Mouse (Mus musculus): ENCODE results near the gene Mafb.

Mafb gene

GRCm38 (mm10) chr2:160366980-160367338 lies at the start of gene Mafb:
Gene Mafb (minus strand): TSS chr2:160367065.
- peak; percentile 92 for DNase-seq (ENCODE audit: low spot score)

GRCm38 (mm10) chr2:160415161-160415560 lies 48.3 kb upstream of the Mafb start:
- DNase-seq (ENCODE audit: low spot score), result no peak

- DNase-seq (ENCODE audit: low spot score), result no peak
Observed at GRCm38 (mm10) chr2:160414736-160415135, 47.9 kb upstream of the Mafb start.

DNA sequence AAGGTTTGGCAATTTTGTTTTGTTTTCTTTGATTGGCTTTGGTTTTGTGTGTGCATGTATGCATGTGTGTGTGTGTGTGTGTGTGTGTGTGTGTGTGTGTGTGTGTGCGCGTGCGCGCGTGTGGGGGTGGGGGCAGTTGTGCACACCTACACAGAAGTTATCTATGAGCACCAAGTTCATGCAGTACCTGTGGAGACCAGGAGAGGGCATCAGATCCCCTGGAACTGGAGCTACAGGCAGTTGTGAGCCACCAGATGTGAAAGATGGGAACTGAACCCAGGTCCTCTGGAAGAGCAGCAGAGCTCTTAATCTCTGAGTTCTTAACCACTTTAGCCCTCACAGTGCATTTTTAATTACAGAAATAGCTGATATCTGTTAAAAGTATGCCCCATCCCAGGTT lies 47.1 kb upstream of the Mafb start:
- peak; percentile 7 for DNase-seq (ENCODE audit: low spot score)

DNA sequence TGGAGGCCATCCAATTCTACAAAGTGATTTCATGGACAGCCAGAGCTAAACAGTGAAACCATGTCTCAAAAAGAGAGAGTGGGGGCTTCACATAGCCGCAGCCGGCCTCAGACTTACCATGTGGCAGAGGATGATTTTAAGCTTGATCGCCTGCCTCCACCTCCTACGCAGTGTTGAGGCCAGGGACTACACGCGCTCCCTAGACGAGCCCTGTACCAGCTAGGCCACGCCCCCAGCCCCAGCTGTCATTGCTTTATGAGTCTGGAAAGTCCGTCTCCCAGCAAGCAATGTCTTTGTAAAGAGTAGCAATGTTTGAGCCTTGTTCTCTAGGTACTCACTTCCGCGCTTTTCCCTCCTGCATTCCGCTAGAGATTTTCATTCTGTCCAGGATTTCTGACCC lies 46.2 kb upstream of the Mafb start:
- DNase-seq (ENCODE audit: low spot score), result no peak

DNA sequence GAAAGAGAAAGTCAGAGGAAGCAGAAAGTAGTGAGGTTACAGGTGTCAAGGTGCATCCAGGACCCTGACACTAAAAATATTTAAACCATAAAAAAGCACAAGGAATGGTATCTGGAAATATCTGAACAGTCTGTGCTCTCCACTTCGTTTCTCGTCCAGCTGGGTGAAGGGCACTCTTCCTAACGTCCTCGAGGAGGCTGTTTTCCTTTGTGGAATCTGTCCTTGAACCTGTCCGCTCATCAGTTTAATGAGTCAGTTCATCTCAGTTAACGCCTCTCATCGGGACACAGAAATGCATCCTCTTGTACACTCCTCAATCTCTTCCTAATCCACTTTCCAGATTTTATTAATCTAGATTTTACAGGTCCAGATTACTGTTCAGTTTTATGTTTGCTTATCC lies 44.6 kb upstream of the Mafb start:
- no peak for DNase-seq (ENCODE audit: low spot score)

- no peak for DNase-seq (ENCODE audit: low spot score)
Observed at GRCm38 (mm10) chr2:160407720-160408119, 40.9 kb upstream of the Mafb start.

DNA sequence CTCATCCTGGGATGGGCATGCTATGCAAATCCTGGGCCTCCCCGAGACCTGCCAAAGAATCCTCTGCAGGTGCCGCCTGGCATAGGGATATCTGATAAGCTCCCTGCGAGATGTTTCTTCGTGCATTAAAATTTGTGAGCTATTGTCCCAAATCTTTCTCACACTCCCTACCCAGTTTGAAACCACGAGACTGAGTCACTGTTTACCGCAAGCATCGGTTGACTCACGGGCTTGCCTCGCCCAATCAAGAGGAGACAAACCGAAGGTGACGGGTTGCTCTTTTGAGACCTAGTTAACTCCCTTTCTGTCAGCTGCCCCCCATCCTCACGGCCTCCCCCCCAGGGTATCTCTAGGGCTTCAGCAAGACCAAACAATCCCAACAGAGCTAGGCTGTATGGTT lies 30.9 kb upstream of the Mafb start:
- DNase-seq (ENCODE audit: low spot score), result no peak

GRCm38 (mm10) chr2:160394735-160395134 lies 27.9 kb upstream of the Mafb start:
- no peak for DNase-seq (ENCODE audit: low spot score)

- no peak for DNase-seq (ENCODE audit: low spot score)
Observed at GRCm38 (mm10) chr2:160392648-160393047, 25.8 kb upstream of the Mafb start.

GRCm38 (mm10) chr2:160388596-160388995 lies 21.7 kb upstream of the Mafb start:
- DNase-seq (ENCODE audit: low spot score), result no peak

DNA sequence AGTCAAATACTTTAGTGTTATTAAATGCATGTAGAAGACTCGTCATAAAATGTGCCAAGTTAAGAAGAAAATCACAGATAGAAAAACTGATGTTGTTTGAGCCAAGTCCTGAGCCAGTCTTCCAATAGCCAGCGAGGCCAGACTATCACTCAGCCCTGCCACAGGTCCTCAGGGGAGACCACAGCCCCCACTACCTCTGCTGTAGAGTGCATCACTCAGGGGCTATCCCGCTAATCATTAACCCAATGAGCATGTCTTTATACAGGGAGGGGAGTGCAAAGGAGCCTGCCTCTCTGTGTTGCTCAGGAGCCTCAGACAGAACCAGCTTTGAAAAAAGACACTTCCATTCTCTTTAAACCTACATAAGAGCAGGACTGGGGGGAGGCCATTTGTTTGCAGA lies 16.6 kb upstream of the Mafb start:
- DNase-seq (ENCODE audit: low spot score), result no peak

DNA sequence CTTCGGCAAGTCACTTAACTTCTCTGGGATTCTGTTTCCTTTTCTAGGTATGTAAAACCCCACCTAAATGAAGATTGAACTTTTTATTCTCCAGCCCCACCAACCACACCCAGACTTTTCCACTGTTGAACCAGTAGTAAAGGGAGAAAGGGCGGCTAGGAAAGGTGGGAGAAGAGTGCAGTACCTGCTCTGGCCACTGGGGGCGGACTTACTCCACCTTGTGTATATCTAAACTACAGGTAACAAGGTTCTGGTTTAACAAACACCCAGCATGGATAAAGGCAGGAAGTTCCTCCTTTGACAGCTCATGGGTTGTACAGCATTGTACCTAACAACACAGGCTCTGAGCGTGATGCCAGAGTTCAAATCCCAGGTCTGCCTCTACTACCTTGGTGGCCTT lies 11.4 kb upstream of the Mafb start:
- peak; percentile 42 for DNase-seq (ENCODE audit: low spot score)

DNA sequence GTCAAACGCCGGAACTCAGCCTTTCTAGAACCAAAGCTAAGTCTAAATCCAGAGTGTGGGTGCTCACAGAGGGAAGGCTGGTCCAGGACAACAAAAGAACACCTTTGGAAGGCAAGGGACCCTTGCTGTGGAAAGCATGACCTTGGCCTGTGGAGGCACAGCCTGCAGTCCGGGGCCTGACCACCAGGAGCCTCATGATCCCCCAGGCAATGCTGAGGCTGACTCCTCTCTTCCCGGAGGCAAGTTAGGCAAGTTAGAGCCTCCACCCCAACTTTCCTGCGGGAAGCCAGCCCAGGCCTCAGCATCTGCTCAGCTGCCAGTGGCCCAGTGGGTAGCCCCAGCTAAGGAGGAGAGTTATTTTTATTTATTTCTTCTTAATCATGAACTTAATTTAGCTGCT lies 9.4 kb upstream of the Mafb start:
- DNase-seq (ENCODE audit: low spot score), result no peak

GRCm38 (mm10) chr2:160369653-160370420 lies 3.0 kb upstream of the Mafb start:
- no peak for DNase-seq (ENCODE audit: low spot score)

DNA sequence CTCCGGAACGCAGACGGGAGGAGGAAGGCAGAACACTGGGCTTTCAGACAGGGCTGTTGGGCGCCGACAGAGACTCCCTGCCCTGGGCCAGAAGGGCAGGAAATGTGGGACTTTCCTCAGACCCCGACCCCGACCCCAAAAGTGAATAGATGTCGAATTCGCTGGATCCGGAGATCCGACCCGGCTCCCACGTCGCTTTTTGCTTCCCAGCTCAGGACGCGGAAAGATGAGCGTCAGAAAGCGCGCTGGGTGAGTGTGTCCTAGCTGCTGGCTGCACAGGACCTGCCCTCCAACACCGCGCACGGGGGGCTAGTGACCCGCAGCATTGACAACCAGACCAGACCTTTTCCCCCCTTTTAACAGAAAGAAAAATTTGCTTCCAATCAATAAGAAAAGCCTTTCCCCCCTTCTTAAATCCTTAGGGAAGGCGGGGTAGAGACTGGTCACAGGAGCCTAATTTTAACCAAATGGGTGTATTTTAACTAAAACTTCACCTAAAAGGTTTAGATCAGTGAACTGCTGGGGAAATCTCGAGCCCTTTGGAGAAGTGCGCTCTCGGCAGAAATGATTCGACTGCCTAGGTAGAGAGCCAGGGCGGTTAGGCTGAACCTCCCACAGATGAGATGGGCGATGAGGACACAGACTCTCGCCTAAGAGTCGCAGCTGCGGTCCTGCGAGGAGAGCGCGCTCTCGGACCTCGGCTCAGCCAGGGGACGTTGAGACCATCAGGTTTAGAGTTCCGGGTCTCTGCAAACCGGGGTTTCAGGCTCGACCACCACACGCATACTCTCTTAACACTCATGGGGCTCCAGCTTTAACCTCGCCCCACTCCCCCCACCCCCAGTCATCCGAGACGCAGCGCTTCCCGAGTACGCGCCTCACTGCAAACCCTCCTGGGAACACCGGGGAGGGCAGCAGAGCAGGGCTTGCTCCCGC lies 1.8 kb upstream of the Mafb start:
- no peak for DNase-seq (ENCODE audit: low spot score)

DNA sequence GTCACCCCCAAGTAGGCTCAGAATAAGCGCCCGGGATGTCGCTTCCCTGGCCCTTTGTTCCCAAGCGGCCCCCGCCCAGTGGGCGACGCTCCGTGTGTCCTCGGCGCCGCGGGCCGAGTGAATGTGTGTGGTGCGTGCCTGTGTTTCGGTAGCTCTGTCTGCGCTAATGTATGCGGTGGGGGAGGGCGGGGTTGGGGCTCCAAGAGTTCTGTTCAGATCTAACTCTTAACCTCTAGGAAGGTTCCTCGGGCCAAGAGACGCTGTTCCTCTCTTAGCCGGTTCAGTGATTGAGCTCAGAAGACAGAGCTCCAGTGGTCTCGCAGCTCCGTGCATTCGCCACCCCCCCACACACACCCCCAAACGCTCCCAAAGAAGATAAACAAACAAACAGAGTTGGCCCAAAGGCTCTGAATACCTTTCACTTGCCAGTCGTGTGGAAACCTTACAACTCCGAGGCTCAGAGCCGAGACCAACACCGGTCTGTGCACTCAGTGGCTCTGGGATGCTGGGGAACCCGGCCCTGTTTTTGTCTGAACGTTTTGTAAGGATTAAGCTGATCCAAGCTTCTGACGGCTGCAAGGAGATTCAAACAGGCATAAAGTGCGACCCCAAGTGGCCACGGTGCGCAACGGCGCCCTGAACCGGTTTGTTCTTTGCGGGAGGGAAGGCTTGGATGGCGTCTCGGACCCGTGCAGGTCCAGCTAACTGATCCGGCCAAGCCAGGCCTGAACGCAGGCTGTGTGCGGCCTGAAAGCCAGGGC lies 763 bp upstream of the Mafb start:
- DNase-seq (ENCODE audit: low spot score), result peak; percentile 93

DNA sequence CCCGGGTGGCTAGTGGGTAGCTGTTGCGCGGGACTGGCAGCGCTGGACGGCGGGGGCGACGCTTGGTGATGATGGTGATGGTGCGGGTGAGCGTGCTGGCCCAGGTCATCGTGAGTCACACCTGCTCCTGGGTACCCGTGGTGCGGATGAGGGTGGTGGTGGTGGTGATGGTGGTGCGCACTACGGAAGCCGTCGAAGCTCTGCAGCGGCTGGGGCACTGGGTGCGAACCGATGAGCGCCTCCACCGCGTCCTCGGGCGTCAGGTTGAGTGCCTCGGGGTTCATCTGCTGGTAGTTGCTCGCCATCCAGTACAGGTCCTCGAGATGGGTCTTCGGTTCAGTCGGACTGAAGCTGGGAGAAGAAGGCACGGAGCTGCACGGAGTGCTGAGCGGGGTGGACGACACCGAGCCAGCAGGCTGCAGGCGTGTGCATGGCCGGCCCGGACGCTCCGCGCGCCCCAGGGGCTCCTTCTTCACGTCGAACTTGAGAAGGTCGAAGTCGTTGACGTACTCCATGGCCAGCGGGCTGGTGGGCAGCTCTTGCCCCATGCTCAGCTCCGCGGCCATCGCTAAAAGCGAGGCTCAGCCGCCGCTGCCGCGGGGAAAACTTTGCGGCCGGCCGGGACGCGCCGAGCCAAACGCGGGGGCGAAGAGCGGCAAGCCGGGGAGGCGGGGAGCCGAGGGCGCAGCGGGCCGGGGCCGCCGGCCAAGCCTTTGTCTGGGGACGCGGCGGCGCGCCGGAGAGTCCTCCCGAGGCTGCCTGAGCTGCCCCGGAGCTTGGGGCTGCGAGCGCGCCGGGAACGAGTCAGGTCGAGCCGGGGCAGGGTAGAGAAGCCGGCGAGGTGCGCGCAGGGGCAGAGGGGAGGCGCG lies 520 bp downstream of the Mafb start:
- no peak for DNase-seq (ENCODE audit: low spot score)

- DNase-seq (ENCODE audit: low spot score), result no peak
Observed at GRCm38 (mm10) chr2:160365107-160365911, 1.6 kb downstream of the Mafb start.

- DNase-seq (ENCODE audit: low spot score), result no peak
Observed at GRCm38 (mm10) chr2:160364666-160365065, 2.2 kb downstream of the Mafb start.
